Mouse (Mus musculus) megakaryocyte, embryonic 14.5 days (primary cell): ENCODE data around the gene Rab23.

Source experiments
- FLI1 ChIP-seq: IDR thresholded peaks from 2 replicates; pipeline ENCODE4 v1.6.1; 2012; ENCODE audit warnings: low read length, inconsistent platforms, mixed read lengths
- GATA1 ChIP-seq: IDR thresholded peaks from 3 replicates; pipeline ENCODE4 v1.6.1; 2012; ENCODE audit warnings: mixed read lengths, low read length, inconsistent platforms, borderline replicate concordance

DNA sequence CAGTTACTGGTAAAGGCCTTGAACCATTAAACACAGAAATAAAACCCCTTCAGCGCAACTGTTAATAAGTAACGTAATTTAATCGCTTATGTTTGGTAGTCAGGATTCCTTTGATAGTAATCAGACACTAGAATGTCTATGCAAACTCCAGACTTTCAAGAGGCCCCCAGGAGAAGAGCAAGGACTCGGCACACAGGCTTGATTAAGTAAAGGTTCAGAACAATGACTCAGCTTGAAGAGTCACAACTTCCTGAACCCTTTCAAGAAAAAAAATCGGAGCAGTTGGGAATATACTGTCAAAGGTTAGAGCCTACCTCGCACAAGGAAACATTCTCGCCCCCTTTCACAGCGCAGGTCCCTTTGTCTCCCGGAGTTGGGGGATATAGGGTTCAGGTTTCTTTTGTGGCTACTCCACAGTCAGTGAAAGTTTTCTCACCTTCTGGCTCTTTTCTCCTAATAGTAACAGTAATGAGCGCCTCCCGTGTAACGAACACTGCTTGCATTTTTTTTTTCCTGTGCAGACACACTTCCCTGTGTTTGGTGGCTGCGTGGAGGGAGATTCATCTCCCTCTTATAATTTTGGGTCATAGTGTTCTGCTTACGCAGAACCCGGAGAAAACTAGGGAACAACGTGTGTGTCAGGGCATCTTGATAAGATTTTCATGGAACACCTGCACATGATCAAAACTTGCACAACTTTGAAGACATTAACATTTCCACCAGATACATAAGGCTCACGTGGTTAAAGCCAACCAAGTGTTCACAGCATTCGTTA lies 36.8 kb downstream of the Rab23 start:
- TF ChIP-seq GATA1: no peak
- TF ChIP-seq FLI1: no peak
